Mouse (Mus musculus) inflammation-experienced regulatory T-cells, adult 6 months (primary cell): ENCODE data around the gene Ift81. TPM values are rescaled to one million over a fixed set of nuclear protein-coding genes. Genes with fewer than 3 reads are reported as not detected.
"Not testable (repeated sequence)": the region's sequence is repeated elsewhere in the genome, so short reads cannot be mapped to it uniquely, and the experiment has no call there.

ENCODE experiments used
- ATAC-seq: one replicate; pipeline ENCODE4 v1.8.0; 2017
- polyA plus RNA-seq, 3 experiments: library from polyadenylated mRNA; unstranded; fragments of 100-300 nt; shearing (Covaris generic); gene quantifications; one replicate each; pipeline ENCODE4 v1.2.1; 2017

Gene Ift81
- polyA plus RNA-seq = 1 to 10 TPM; 3.0 to 8.2 (median 6.3) TPM

- ATAC-seq = peak; percentile 99
These were observed at the start of gene Ift81 for GRCm38 (mm10) chr5:122613908-122614732. Gene Ift81 (minus strand): TSS chr5:122614518.

- no peak for ATAC-seq
These were observed 48.2 kb upstream of the Ift81 start for GRCm38 (mm10) chr5:122662501-122662900.

- no peak for ATAC-seq
These were observed 42.5 kb upstream of the Ift81 start for GRCm38 (mm10) chr5:122656808-122657207.

GRCm38 (mm10) chr5:122654268-122654573 lies 39.9 kb upstream of the Ift81 start:
- ATAC-seq = no peak

- peak; percentile 77 for ATAC-seq
These were observed 39.3 kb upstream of the Ift81 start for GRCm38 (mm10) chr5:122653446-122654267.

- no peak for ATAC-seq
These were observed 38.8 kb upstream of the Ift81 start for GRCm38 (mm10) chr5:122653112-122653445.

- ATAC-seq = peak; percentile 51
These were observed 38.2 kb upstream of the Ift81 start for GRCm38 (mm10) chr5:122652506-122652905.

- ATAC-seq = peak; percentile 11
These were observed 35.8 kb upstream of the Ift81 start for GRCm38 (mm10) chr5:122650100-122650499.

- ATAC-seq = no peak
These were observed 34.9 kb upstream of the Ift81 start for GRCm38 (mm10) chr5:122649264-122649663.

- not testable (repeated sequence) for ATAC-seq
These were observed 33.6 kb upstream of the Ift81 start for GRCm38 (mm10) chr5:122647952-122648374.

- ATAC-seq = no peak
These were observed 33.1 kb upstream of the Ift81 start for GRCm38 (mm10) chr5:122647256-122647924.

- ATAC-seq = peak; percentile 66
These were observed 31.7 kb upstream of the Ift81 start for GRCm38 (mm10) chr5:122646050-122646449.

- ATAC-seq = peak; percentile 49
These were observed 31.0 kb upstream of the Ift81 start for GRCm38 (mm10) chr5:122645290-122645689.

- ATAC-seq = peak; percentile 22
These were observed 29.8 kb upstream of the Ift81 start for GRCm38 (mm10) chr5:122644111-122644607.

- ATAC-seq = no peak
These were observed 29.4 kb upstream of the Ift81 start, which contains the start of gene P2rx7 for GRCm38 (mm10) chr5:122643701-122644100. Gene P2rx7 (plus strand): TSS chr5:122643911.

GRCm38 (mm10) chr5:122639986-122640385 lies 25.7 kb upstream of the Ift81 start:
- no peak for ATAC-seq

GRCm38 (mm10) chr5:122639517-122639916 lies 25.2 kb upstream of the Ift81 start:
- ATAC-seq = no peak

GRCm38 (mm10) chr5:122638296-122638695 lies 24.0 kb upstream of the Ift81 start:
- no peak for ATAC-seq

GRCm38 (mm10) chr5:122636958-122637357 lies 22.6 kb upstream of the Ift81 start:
- ATAC-seq = no peak

- no peak for ATAC-seq
These were observed 22.0 kb upstream of the Ift81 start for GRCm38 (mm10) chr5:122636308-122636707.

- ATAC-seq = no peak
These were observed 20.9 kb upstream of the Ift81 start for GRCm38 (mm10) chr5:122635228-122635627.

GRCm38 (mm10) chr5:122627243-122627642 lies 12.9 kb upstream of the Ift81 start:
- ATAC-seq = peak; percentile 74
